Mouse (Mus musculus): ENCODE data around the gene Glod4. TPM values are rescaled to one million over a fixed set of nuclear protein-coding genes. Genes with fewer than 3 reads are reported as not detected.
A peak's percentile ranks its signal among the peaks of the same experiment; 100 is the strongest.

Glod4 gene
- total RNA-seq (2022), result 10 to 100 TPM; 55.8 to 59.8 (median 58.0) TPM

GRCm38 (mm10) chr11:76242901-76243810 is at the start of gene Glod4, which contains the start of gene Mrm3:
Glod4 (minus strand) TSS chr11:76243725.
Mrm3 (plus strand) TSS chr11:76243715.
- peak; percentile 82 to 89 for DNase-seq (ENCODE audit: low spot score in 2 of 2)

GRCm38 (mm10) chr11:76292831-76293230 is 49.3 kb upstream of the Glod4 start:
- no peak for DNase-seq (ENCODE audit: low spot score in 2 of 2)

GRCm38 (mm10) chr11:76292398-76292797 is 48.9 kb upstream of the Glod4 start:
- DNase-seq (ENCODE audit: low spot score in 2 of 2), result no peak

GRCm38 (mm10) chr11:76291960-76292359 is 48.4 kb upstream of the Glod4 start:
- no peak for DNase-seq (ENCODE audit: low spot score in 2 of 2)

GRCm38 (mm10) chr11:76290367-76290766 is 46.8 kb upstream of the Glod4 start:
- peak; percentile 51 to 71 for DNase-seq (ENCODE audit: low spot score in 2 of 2)

GRCm38 (mm10) chr11:76288645-76289044 is 45.1 kb upstream of the Glod4 start:
- DNase-seq (ENCODE audit: low spot score in 2 of 2), result no peak

GRCm38 (mm10) chr11:76287301-76287700 is 43.8 kb upstream of the Glod4 start:
- no peak for DNase-seq (ENCODE audit: low spot score in 2 of 2)

- DNase-seq (ENCODE audit: low spot score in 2 of 2), result no peak
These were observed 43.1 kb upstream of the Glod4 start for GRCm38 (mm10) chr11:76286534-76287126.

- no peak for DNase-seq (ENCODE audit: low spot score in 2 of 2)
These were observed 42.0 kb upstream of the Glod4 start for GRCm38 (mm10) chr11:76285431-76286075.

GRCm38 (mm10) chr11:76283841-76284240 is 40.3 kb upstream of the Glod4 start:
- no peak for DNase-seq (ENCODE audit: low spot score in 2 of 2)

GRCm38 (mm10) chr11:76279971-76280370 is 36.4 kb upstream of the Glod4 start:
- no peak for DNase-seq (ENCODE audit: low spot score in 2 of 2)

- no peak for DNase-seq (ENCODE audit: low spot score in 2 of 2)
These were observed 35.7 kb upstream of the Glod4 start for GRCm38 (mm10) chr11:76278960-76279852.

GRCm38 (mm10) chr11:76272440-76272839 is 28.9 kb upstream of the Glod4 start:
- DNase-seq (ENCODE audit: low spot score in 2 of 2), result no peak

GRCm38 (mm10) chr11:76268521-76269065 is 25.1 kb upstream of the Glod4 start:
- no peak for DNase-seq (ENCODE audit: low spot score in 2 of 2)

GRCm38 (mm10) chr11:76268001-76268459 is 24.5 kb upstream of the Glod4 start:
- DNase-seq (ENCODE audit: low spot score in 2 of 2), result peak; percentile 29 to 66

GRCm38 (mm10) chr11:76267550-76267949 is 24.0 kb upstream of the Glod4 start:
- DNase-seq (ENCODE audit: low spot score in 2 of 2), result no peak

- no peak for DNase-seq (ENCODE audit: low spot score in 2 of 2)
These were observed 19.3 kb upstream of the Glod4 start for GRCm38 (mm10) chr11:76262611-76263351.

- no peak for DNase-seq (ENCODE audit: low spot score in 2 of 2)
These were observed 17.7 kb upstream of the Glod4 start for GRCm38 (mm10) chr11:76261224-76261623.

- DNase-seq (ENCODE audit: low spot score in 2 of 2), result no peak
These were observed 16.9 kb upstream of the Glod4 start for GRCm38 (mm10) chr11:76260208-76261050.
